Mouse (Mus musculus): ENCODE measurements at regions not wholly inside any gene's neighbourhood (a gene's known extent, or its start where the extent isn't known, plus 50 kb on each side); places are given as distances from the start of the nearest gene placed in this dataset.

DNA sequence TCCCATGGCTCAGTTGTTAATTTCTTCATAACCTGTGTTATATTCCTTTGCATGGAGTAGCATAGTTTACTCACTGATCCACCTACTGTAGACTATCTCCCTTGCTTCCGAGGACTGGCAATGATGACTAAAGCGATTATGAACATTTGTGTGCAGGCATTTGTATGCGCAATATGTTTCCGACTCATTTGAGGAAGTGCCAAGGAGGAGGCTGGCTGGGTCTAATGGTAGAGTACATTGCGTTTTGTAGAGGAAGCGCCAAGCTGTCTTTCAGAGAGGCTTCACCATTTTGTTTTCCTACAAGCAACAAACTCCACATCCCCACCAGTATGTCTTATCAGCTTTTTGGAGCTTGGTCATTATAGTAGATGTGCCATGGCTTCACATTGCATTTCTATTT is 104.7 kb upstream of the Tprg start:
- Histone ChIP-seq H3K4me1 (ENCODE audit: control insufficient read depth, insufficient read depth, low read length) (no peaks in the 10 kb centered on the region), H3K4me3 (ENCODE audit: insufficient read depth, low read length) (no peak overlapping the region), H3K27ac (ENCODE audit: insufficient read depth, low read length) (no peak overlapping the region)
- TF ChIP-seq POLR2A (IDR thresholded peaks at IDR 0.05; ENCODE audit: low read depth, low read length) (no peak), CTCF (IDR thresholded peaks at IDR 0.05; ENCODE audit: borderline replicate concordance, insufficient read depth, low read length) (no peak)

- H3K27ac ChIP-seq (ENCODE audit: insufficient read depth, low read length), result no peak overlapping the region
- H3K4me1 ChIP-seq (ENCODE audit: control insufficient read depth, insufficient read depth, low read length), result no peaks in the 10 kb centered on the region
- TF ChIP-seq POLR2A (IDR thresholded peaks at IDR 0.05; ENCODE audit: low read depth, low read length) (no peak), CTCF (IDR thresholded peaks at IDR 0.05; ENCODE audit: borderline replicate concordance, insufficient read depth, low read length) (no peak)
- no peak overlapping the region for H3K4me3 ChIP-seq (ENCODE audit: insufficient read depth, low read length)
Observed at GRCm38 (mm10) chr16:25197079-25197478, 89.5 kb upstream of the Tprg start.

DNA sequence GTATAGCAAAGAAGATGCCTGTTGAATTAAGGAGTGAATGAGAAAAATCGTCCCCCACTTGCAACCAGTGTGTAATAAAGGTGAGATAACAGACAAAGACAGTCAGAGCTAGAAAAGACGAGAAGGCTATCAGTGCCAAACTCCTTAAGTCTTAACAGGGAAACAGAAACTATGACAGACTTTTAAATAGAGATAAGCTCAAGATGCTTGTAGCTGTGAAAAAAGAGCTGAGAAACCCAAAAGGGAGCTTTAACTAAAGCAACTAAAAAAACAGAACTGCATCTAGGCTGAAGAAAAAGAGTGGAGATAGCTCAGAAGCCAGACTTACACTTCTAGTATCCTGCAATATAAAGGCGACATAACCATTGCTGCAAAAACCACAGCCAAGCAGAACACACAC is 87.8 kb upstream of the Tprg start:
- TF ChIP-seq CTCF (IDR thresholded peaks at IDR 0.05; ENCODE audit: borderline replicate concordance, insufficient read depth, low read length), result no peak
- TF ChIP-seq POLR2A (IDR thresholded peaks at IDR 0.05; ENCODE audit: low read depth, low read length), result no peak
- Histone ChIP-seq H3K4me1 (ENCODE audit: control insufficient read depth, insufficient read depth, low read length) (no peaks in the 10 kb centered on the region), H3K4me3 (ENCODE audit: insufficient read depth, low read length) (no peak overlapping the region), H3K27ac (ENCODE audit: insufficient read depth, low read length) (no peak overlapping the region)

DNA sequence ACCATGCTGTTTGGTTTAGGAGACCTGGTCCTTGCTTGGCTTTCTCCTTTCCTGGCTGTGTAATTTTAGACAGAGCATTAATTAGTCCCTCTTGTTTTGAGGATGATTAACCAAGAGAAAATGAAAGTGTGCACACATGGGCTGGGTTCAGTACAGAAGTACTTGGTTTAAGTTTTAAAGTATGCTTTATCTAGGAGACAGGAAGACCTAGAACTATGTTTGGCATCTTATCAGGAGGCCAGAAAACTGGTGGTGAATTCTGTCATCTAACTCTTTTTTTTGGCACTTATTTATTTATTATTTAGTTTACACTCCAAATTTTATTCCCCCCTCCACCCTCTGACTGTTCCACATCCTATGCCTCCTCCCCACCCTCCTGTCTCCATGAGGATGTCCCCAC is 86.6 kb upstream of the Tprg start:
- Histone ChIP-seq H3K4me1 (ENCODE audit: control insufficient read depth, insufficient read depth, low read length) (no peaks in the 10 kb centered on the region), H3K4me3 (ENCODE audit: insufficient read depth, low read length) (no peak overlapping the region), H3K27ac (ENCODE audit: insufficient read depth, low read length) (no peak overlapping the region)
- no peak for TF ChIP-seq CTCF (IDR thresholded peaks at IDR 0.05; ENCODE audit: borderline replicate concordance, insufficient read depth, low read length)
- no peak for TF ChIP-seq POLR2A (IDR thresholded peaks at IDR 0.05; ENCODE audit: low read depth, low read length)

GRCm38 (mm10) chr16:25201094-25201770 is 85.4 kb upstream of the Tprg start:
- no peak overlapping the region for H3K4me3 ChIP-seq (ENCODE audit: insufficient read depth, low read length)
- no peaks in the 10 kb centered on the region for H3K4me1 ChIP-seq (ENCODE audit: control insufficient read depth, insufficient read depth, low read length)
- no peak for TF ChIP-seq POLR2A (IDR thresholded peaks at IDR 0.05; ENCODE audit: low read depth, low read length)
- no peak for TF ChIP-seq CTCF (IDR thresholded peaks at IDR 0.05; ENCODE audit: borderline replicate concordance, insufficient read depth, low read length)
- no peak overlapping the region for H3K27ac ChIP-seq (ENCODE audit: insufficient read depth, low read length)

DNA sequence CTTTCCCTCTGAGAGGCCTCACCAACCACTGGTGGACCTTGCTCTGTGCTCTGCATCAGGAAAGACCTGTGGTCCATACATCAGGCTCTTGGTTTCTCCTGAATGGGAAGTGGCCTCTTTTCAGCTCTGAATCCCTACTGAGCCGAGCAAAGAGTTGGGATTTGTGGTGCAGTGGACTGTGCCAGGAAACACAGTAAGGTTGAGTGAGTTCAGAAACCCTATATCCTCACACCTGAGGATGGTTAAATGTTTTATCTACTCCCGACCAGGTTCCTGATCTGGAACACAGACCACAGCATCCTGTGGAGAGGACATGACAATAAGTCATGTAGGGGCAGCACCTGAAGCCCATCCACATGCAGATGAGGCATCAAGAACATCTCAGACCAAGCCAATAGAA is 73.4 kb upstream of the Tprg start:
- Histone ChIP-seq H3K4me3 (ENCODE audit: insufficient read depth, low read length) (no peak overlapping the region), H3K4me1 (ENCODE audit: control insufficient read depth, insufficient read depth, low read length) (no peaks in the 10 kb centered on the region), H3K27ac (ENCODE audit: insufficient read depth, low read length) (no peak overlapping the region)
- TF ChIP-seq CTCF (IDR thresholded peaks at IDR 0.05; ENCODE audit: borderline replicate concordance, insufficient read depth, low read length) (no peak), POLR2A (IDR thresholded peaks at IDR 0.05; ENCODE audit: low read depth, low read length) (no peak)

DNA sequence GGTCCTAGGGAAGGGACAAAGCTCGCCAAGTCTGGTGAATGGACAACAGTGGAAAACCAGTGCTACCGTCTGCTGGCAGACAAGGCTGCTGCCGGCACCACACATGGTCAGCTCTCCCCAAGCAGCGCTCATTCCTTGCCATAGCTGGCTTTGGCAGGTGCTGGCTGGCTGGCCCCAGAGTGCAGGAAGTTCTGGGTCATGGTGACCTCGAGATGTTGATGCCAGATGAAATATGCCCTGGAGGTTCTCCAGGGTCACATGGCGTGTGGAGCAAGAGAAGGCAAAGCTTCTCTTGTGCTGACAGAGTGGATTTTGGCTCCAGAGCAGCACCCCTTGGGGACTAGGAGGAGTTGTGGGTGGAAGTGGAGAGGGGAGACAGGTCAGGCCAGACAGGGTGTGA is 66.1 kb upstream of the Tprg start:
- Histone ChIP-seq H3K4me1 (ENCODE audit: control insufficient read depth, insufficient read depth, low read length) (no peaks in the 10 kb centered on the region), H3K27ac (ENCODE audit: insufficient read depth, low read length) (no peak overlapping the region), H3K4me3 (ENCODE audit: insufficient read depth, low read length) (no peak overlapping the region)
- no peak for TF ChIP-seq CTCF (IDR thresholded peaks at IDR 0.05; ENCODE audit: borderline replicate concordance, insufficient read depth, low read length)

GRCm38 (mm10) chr16:25224801-25225200 is 61.8 kb upstream of the Tprg start:
- H3K27ac ChIP-seq (ENCODE audit: insufficient read depth, low read length), result no peak overlapping the region
- no peak for TF ChIP-seq CTCF (IDR thresholded peaks at IDR 0.05; ENCODE audit: borderline replicate concordance, insufficient read depth, low read length)
- no peak for TF ChIP-seq POLR2A (IDR thresholded peaks at IDR 0.05; ENCODE audit: low read depth, low read length)
- H3K4me1 ChIP-seq (ENCODE audit: control insufficient read depth, insufficient read depth, low read length), result no peaks in the 10 kb centered on the region
- no peak overlapping the region for H3K4me3 ChIP-seq (ENCODE audit: insufficient read depth, low read length)

All from embryonic fibroblast, embryonic 13.5 days (primary cell).